Mouse (Mus musculus) frontal cortex, adult 2 months (tissue): ENCODE results near the gene Tmem254a. TPM values are rescaled to one million over a fixed set of nuclear protein-coding genes. Genes with fewer than 3 reads are reported as not detected.
A peak's percentile ranks its signal among the peaks of the same experiment; 100 is the strongest.
"Not testable (repeated sequence)": the region's sequence is repeated elsewhere in the genome, so short reads cannot be mapped to it uniquely, and the experiment has no call there.

ENCODE experiments used
- DNase-seq, 2 experiments: peaks; one replicate each; pipeline ENCODE4 v3.0.0; 2022; ENCODE audit warnings: low spot score in 1 of 2; ENCODE audit errors: extremely low spot score in 1 of 2
- polyA plus RNA-seq: library from polyadenylated mRNA; depleted of rRNA; stranded (reverse); fragments of >200 nt; gene quantifications from 2 replicates; pipeline ENCODE4 v1.2.3, GENCODE M21; 2012; rRNA removed

Tmem254a gene
- 3.2 and 3.5 TPM in 2 replicates for polyA plus RNA-seq

GRCm38 (mm10) chr14:25927562-25927881 is at the start of gene Tmem254a:
Tmem254a (minus strand) TSS chr14:25927672.
- not testable (repeated sequence) for DNase-seq

- not testable (repeated sequence) for DNase-seq
Observed at GRCm38 (mm10) chr14:25957861-25958260, 30.4 kb upstream of the Tmem254a start.

- not testable (repeated sequence) for DNase-seq
Observed at GRCm38 (mm10) chr14:25938004-25938403, 10.5 kb upstream of the Tmem254a start, which contains the start of gene Cphx1. Cphx1 (plus strand) TSS chr14:25938304.

GRCm38 (mm10) chr14:25936867-25937630 is 9.6 kb upstream of the Tmem254a start:
- DNase-seq = not testable (repeated sequence)

- not testable (repeated sequence) for DNase-seq
Observed at GRCm38 (mm10) chr14:25926814-25927561, 484 bp downstream of the Tmem254a start.

- not testable (repeated sequence) for DNase-seq
Observed at GRCm38 (mm10) chr14:25918427-25919170, 8.9 kb downstream of the Tmem254a start.

- DNase-seq = not testable (repeated sequence)
Observed at GRCm38 (mm10) chr14:25908976-25909375, 18.5 kb downstream of the Tmem254a start.

- not testable (repeated sequence) for DNase-seq
Observed at GRCm38 (mm10) chr14:25907272-25907671, 20.2 kb downstream of the Tmem254a start.

- DNase-seq = peak in 1 of 2 experiments; percentile 0
Observed at GRCm38 (mm10) chr14:25905243-25905642, 22.2 kb downstream of the Tmem254a start.

- not testable (repeated sequence) for DNase-seq
Observed at GRCm38 (mm10) chr14:25903000-25903399, 24.5 kb downstream of the Tmem254a start, which contains the start of gene Plac9a. Plac9a (minus strand) TSS chr14:25903100.

GRCm38 (mm10) chr14:25895686-25896085 is 31.8 kb downstream of the Tmem254a start:
- DNase-seq = not testable (repeated sequence)

- DNase-seq = not testable (repeated sequence)
Observed at GRCm38 (mm10) chr14:25894566-25894965, 32.9 kb downstream of the Tmem254a start.

- not testable (repeated sequence) for DNase-seq
Observed at GRCm38 (mm10) chr14:25885886-25886285, 41.6 kb downstream of the Tmem254a start.

GRCm38 (mm10) chr14:25881769-25882168 is 45.7 kb downstream of the Tmem254a start:
- DNase-seq = not testable (repeated sequence)

- DNase-seq = not testable (repeated sequence)
Observed at GRCm38 (mm10) chr14:25876640-25877039, 50.8 kb downstream of the Tmem254a start.

Other genes starting within 250 kb of the Tmem254a start
- 48.2 and 56.4 TPM in 2 replicates for gene Ppif, start 233.5 kb downstream of the Tmem254a start, polyA plus RNA-seq
- gene Zcchc24, start 158.6 kb downstream of the Tmem254a start, polyA plus RNA-seq = 46.0 and 46.3 TPM in 2 replicates
- gene Anxa11, start 85.5 kb downstream of the Tmem254a start, polyA plus RNA-seq = 21.5 and 22.8 TPM in 2 replicates
- 0.50 TPM in 1 of 2 replicates, not detected in the other for gene Plac9a, start 24.6 kb downstream of the Tmem254a start, polyA plus RNA-seq
- not detected in 2 replicates for gene Cphx1, start 10.6 kb upstream of the Tmem254a start, polyA plus RNA-seq
- 1.5 and 2.4 TPM in 2 replicates for gene Duxbl1, start 50.9 kb upstream of the Tmem254a start, polyA plus RNA-seq
- gene Gm9780, start 115.0 kb upstream of the Tmem254a start, polyA plus RNA-seq = 5.6 and 8.5 TPM in 2 replicates
- gene Tmem254c, start 139.7 kb upstream of the Tmem254a start, polyA plus RNA-seq = 4.5 TPM in 1 of 2 replicates, not detected in the other
- gene Cphx2, start 153.8 kb upstream of the Tmem254a start, polyA plus RNA-seq = not detected in 2 replicates
- gene Cphx3, start 154.6 kb upstream of the Tmem254a start, polyA plus RNA-seq = not detected in 2 replicates
- gene Duxbl2, start 190.7 kb upstream of the Tmem254a start, polyA plus RNA-seq = 0.30 and 0.86 TPM in 2 replicates